Mouse (Mus musculus) ES-E14 (cell line): ENCODE measurements at regions not wholly inside any gene's neighbourhood (a gene's known extent, or its start where the extent isn't known, plus 50 kb on each side); places are given as distances from the start of the nearest gene placed in this dataset.

Experiments used
- CHD2 ChIP-seq: IDR thresholded peaks from 2 replicates; pipeline ENCODE4 v1.6.1; 2014; ENCODE audit warnings: mild to moderate bottlenecking, low read depth, low read length, inconsistent platforms
- HCFC1 ChIP-seq: IDR thresholded peaks from 2 replicates; pipeline ENCODE4 v1.6.1; 2012; ENCODE audit warnings: low read length, inconsistent platforms, borderline replicate concordance; ENCODE audit not compliant: insufficient read depth
- MAFK ChIP-seq: IDR thresholded peaks from 2 replicates; pipeline ENCODE4 v1.6.1; 2014; ENCODE audit warnings: mild to moderate bottlenecking, low read depth, low read length, inconsistent platforms; ENCODE audit not compliant: insufficient read depth
- ZC3H11A ChIP-seq: IDR thresholded peaks from 2 replicates; pipeline ENCODE4 v1.6.1; 2012; ENCODE audit warnings: low read depth, mild to moderate bottlenecking, inconsistent platforms, low read length, borderline replicate concordance
- ZNF384 ChIP-seq: IDR thresholded peaks from 2 replicates; pipeline ENCODE4 v1.6.1; 2012; ENCODE audit warnings: low read depth, low read length, inconsistent platforms

DNA sequence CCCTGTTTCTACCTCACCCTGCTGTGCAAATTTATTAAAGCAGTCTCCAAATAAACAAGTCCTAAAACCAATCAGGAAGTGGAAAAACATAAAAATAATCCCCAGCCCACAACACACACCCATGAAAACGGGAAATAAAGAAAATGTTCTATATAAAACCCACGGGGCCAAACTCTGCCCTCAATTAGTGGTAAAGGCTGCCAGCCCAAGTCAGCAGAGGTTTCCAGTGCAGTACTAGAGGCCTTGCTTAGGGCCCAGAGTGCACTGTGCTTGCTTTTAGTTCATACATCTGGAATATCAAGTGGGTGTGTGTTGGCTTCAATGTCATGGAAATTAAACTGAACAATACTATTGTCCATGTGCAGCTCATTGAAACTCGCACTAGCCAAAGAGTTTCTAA, 102.5 kb upstream of the Lmo4 start:
- no peak for TF ChIP-seq CHD2
- TF ChIP-seq HCFC1: no peak
- TF ChIP-seq ZC3H11A: no peak
- no peak for TF ChIP-seq ZNF384
- TF ChIP-seq MAFK: no peak
